Mouse (Mus musculus) skeletal muscle tissue, adult 2 months (tissue): ENCODE data around the gene Ghdc.

Experiments
- DNase-seq: peaks from one replicate; pipeline ENCODE4 v3.0.0-alpha.2; 2012; ENCODE audit warnings: low read depth, low spot score

The Ghdc gene

DNA sequence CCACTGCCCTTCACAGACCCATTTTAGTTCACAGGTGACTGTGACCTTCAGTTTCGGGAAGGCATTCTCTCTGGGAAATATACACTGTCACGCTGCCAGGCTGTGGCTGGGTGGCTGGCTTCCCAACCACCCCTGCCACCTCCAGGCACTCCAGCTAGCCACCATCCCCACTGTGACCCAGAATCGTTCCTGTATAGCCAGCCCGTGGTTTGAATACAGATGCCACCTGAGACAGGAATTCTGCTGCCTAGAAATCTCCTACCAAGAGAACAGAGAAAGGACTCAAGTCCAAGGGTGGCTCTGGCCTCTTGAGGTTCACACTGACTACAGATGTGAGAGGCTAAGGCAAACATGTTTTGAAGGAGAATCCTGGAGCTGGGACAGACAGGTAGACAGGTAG lies 51.9 kb downstream of the Ghdc start:
- DNase-seq, result no peak

GRCm38 (mm10) chr11:100718462-100718861 lies 52.3 kb downstream of the Ghdc start:
- DNase-seq, result no peak

DNA sequence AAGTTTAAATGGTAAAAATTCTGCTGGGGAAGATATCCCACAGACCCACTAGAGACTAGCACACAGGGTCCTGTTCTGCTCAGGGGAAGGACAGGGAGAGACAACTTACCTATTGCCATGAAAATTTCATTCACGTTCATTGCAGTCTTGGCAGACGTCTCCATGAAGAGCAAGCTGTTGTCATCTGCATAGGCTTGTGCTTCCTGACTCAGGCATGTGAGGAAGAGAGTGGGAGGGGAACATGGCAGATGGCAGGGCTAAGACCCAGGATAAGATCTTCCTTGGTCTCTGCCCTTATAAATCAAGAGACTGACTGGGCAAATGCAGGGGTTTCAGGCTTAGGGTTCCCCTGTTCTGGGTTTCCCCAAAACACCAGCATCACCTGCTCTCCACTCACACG lies 54.1 kb downstream of the Ghdc start:
- DNase-seq, result no peak
